Mouse (Mus musculus) lung, embryonic 16.5 days (tissue): Measurements from ENCODE around the gene Sub1. TPM values are rescaled to one million over a fixed set of nuclear protein-coding genes. Genes with fewer than 3 reads are reported as not detected.

Experiments used
- ATAC-seq: fragments of 200-750 bp; cut with Nextera tagmentation; 2 replicates; pipeline ENCODE4 v1.8.0; 2017; ENCODE audit warnings: low read depth, mild to moderate bottlenecking, moderate library complexity
- H3K27ac ChIP-seq: fragments of 300-500 bp; sonication (generic); 2 replicates; pipeline ENCODE4 v1.5.1; 2014; ENCODE audit warnings: mild to moderate bottlenecking, control low read depth, low read length
- H3K27me3 ChIP-seq: fragments of 300-500 bp; sonication (generic); 2 replicates; pipeline ENCODE4 v1.6.1; 2014; ENCODE audit warnings: low read depth, low read length, mixed read lengths; ENCODE audit not compliant: control insufficient read depth, insufficient read depth
- H3K36me3 ChIP-seq: fragments of 300-500 bp; sonication (generic); 2 replicates; pipeline ENCODE4 v1.6.1; 2014; ENCODE audit warnings: low read length; ENCODE audit not compliant: control insufficient read depth, insufficient read depth
- H3K4me1 ChIP-seq: fragments of 300-500 bp; sonication (generic); replicated peaks from 2 replicates; pipeline ENCODE4 v1.6.1; 2014; ENCODE audit warnings: low read length, mixed read lengths; ENCODE audit not compliant: control insufficient read depth, insufficient read depth
- H3K4me2 ChIP-seq: fragments of 300-500 bp; sonication (generic); 2 replicates; pipeline ENCODE4 v1.6.1; 2014; ENCODE audit warnings: low read depth, low read length, control low read depth
- H3K4me3 ChIP-seq: fragments of 300-500 bp; sonication (generic); 2 replicates; pipeline ENCODE4 v1.5.1; 2014; ENCODE audit warnings: mild to moderate bottlenecking, low read length, control low read depth
- H3K9ac ChIP-seq: fragments of 300-500 bp; sonication (generic); 2 replicates; pipeline ENCODE4 v1.6.1; 2014; ENCODE audit warnings: low read length, control low read depth
- H3K9me3 ChIP-seq: fragments of 300-500 bp; sonication (generic); 2 replicates; pipeline ENCODE4 v1.6.1; 2016; ENCODE audit warnings: low read length; ENCODE audit not compliant: control insufficient read depth
- WGBS: fragments of 180-500 bp; shearing (Covaris S2); extraction: QIAGEN DNeasy Blood & Tissue Kit; methylation state at CpG from one replicate; pipeline ENCODE4 v1.1.7; 2014; 5-methylcytosine and 5-hydroxymethylcytosine counted together
- polyA plus RNA-seq: library from polyadenylated mRNA; unstranded; fragments of >200 nt; fragmentation: Nextera tagmentation; extraction: Ambion mirVana; gene quantifications from 2 replicates; pipeline ENCODE4 v1.2.1, GENCODE M21; 2015

The Sub1 gene
- polyA plus RNA-seq, 1 experiment from 2014 or later = 678 TPM

- Histone ChIP-seq H3K4me3 (no peak overlapping the region), H3K4me1 (no peaks in the 10 kb centered on the region; the same call in 1 of the 2 replicates), H3K9me3 (no peaks in the 10 kb centered on the region), H3K9ac (no peak overlapping the region), H3K27ac (no peak overlapping the region), H3K4me2 (no peak overlapping the region), H3K36me3 (no peaks in the 10 kb centered on the region), H3K27me3 (no peaks in the 10 kb centered on the region)
- 31% methylated on average over 13 of the region's 13 CpGs for WGBS
- no peak for ATAC-seq
Observed at GRCm38 (mm10) chr15:12017700-12018427, 21.1 kb upstream of the Sub1 start.

GRCm38 (mm10) chr15:12014197-12014905 lies 17.6 kb upstream of the Sub1 start:
- H3K9me3 ChIP-seq = no peaks in the 10 kb centered on the region
- H3K4me3 ChIP-seq = no peak overlapping the region
- WGBS = 74% methylated on average over 5 of the region's 5 CpGs
- H3K9ac ChIP-seq = no peak overlapping the region
- no peak overlapping the region for H3K27ac ChIP-seq
- H3K4me2 ChIP-seq = no peak overlapping the region
- H3K27me3 ChIP-seq = no peaks in the 10 kb centered on the region
- H3K36me3 ChIP-seq = no peaks in the 10 kb centered on the region
- no peak for ATAC-seq
- H3K4me1 ChIP-seq = no peaks in the 10 kb centered on the region; the same call in 1 of the 2 replicates

- WGBS = 69% methylated on average over 6 of the region's 6 CpGs
- ATAC-seq = no peak
Observed at GRCm38 (mm10) chr15:12013532-12014196, 16.9 kb upstream of the Sub1 start.

GRCm38 (mm10) chr15:12010602-12011044 lies 13.8 kb upstream of the Sub1 start:
- Histone ChIP-seq H3K9ac (peak overlapping the region; percentile 61), H3K4me2 (peak overlapping the region; percentile 71), H3K9me3 (no peaks in the 10 kb centered on the region), H3K36me3 (no peaks in the 10 kb centered on the region), H3K27ac (no peak overlapping the region), H3K4me1 (no peaks in the 10 kb centered on the region; the same call in 1 of the 2 replicates), H3K4me3 (peak overlapping the region; percentile 51), H3K27me3 (no peaks in the 10 kb centered on the region)
- WGBS = 19% methylated on average over 18 of the region's 18 CpGs
- ATAC-seq = no peak

More at GRCm38 (mm10) chr15:12013532-12014196, 16.9 kb upstream of the Sub1 start:
- Histone ChIP-seq H3K36me3 (no peaks in the 10 kb centered on the region), H3K27me3 (no peaks in the 10 kb centered on the region), H3K4me1 (no peaks in the 10 kb centered on the region; the same call in 1 of the 2 replicates), H3K9me3 (no peaks in the 10 kb centered on the region), H3K9ac (no peak overlapping the region), H3K4me2 (no peak overlapping the region), H3K27ac (no peak overlapping the region), H3K4me3 (no peak overlapping the region)

- 43% methylated on average over 23 of the region's 23 CpGs for WGBS
- H3K4me3 ChIP-seq = peak overlapping the region; percentile 51
- peak overlapping the region; percentile 61 for H3K9ac ChIP-seq
Observed at GRCm38 (mm10) chr15:12009712-12010601, 13.2 kb upstream of the Sub1 start.

GRCm38 (mm10) chr15:12008894-12009293 lies 12.1 kb upstream of the Sub1 start:
- Histone ChIP-seq H3K27ac (no peak overlapping the region), H3K9me3 (no peaks in the 10 kb centered on the region), H3K27me3 (no peaks in the 10 kb centered on the region), H3K4me1 (no peaks in the 10 kb centered on the region; the same call in 1 of the 2 replicates), H3K4me2 (no peak overlapping the region), H3K4me3 (no peak overlapping the region), H3K9ac (no peak overlapping the region), H3K36me3 (no peaks in the 10 kb centered on the region)
- ATAC-seq = no peak
- WGBS = 87% methylated on average over 5 of the region's 5 CpGs

More at GRCm38 (mm10) chr15:12009712-12010601, 13.2 kb upstream of the Sub1 start:
- Histone ChIP-seq H3K9me3 (no peaks in the 10 kb centered on the region), H3K27ac (no peak overlapping the region), H3K36me3 (no peaks in the 10 kb centered on the region), H3K4me1 (no peaks in the 10 kb centered on the region; the same call in 1 of the 2 replicates), H3K27me3 (no peaks in the 10 kb centered on the region), H3K4me2 (peak overlapping the region; percentile 71)
- no peak for ATAC-seq

GRCm38 (mm10) chr15:12007971-12008800 lies 11.4 kb upstream of the Sub1 start:
- H3K4me3 ChIP-seq = no peak overlapping the region
- no peak overlapping the region for H3K27ac ChIP-seq
- no peak for ATAC-seq
- no peaks in the 10 kb centered on the region for H3K36me3 ChIP-seq
- H3K4me1 ChIP-seq = no peaks in the 10 kb centered on the region; the same call in 1 of the 2 replicates
- H3K27me3 ChIP-seq = no peaks in the 10 kb centered on the region
- H3K9me3 ChIP-seq = no peaks in the 10 kb centered on the region
- 55% methylated on average over 13 of the region's 13 CpGs for WGBS
- no peak overlapping the region for H3K9ac ChIP-seq
- H3K4me2 ChIP-seq = no peak overlapping the region

GRCm38 (mm10) chr15:12007421-12007820 lies 10.6 kb upstream of the Sub1 start:
- Histone ChIP-seq H3K4me1 (no peaks in the 10 kb centered on the region; the same call in 1 of the 2 replicates), H3K4me3 (no peak overlapping the region), H3K27me3 (no peaks in the 10 kb centered on the region), H3K9me3 (no peaks in the 10 kb centered on the region), H3K27ac (no peak overlapping the region), H3K36me3 (no peaks in the 10 kb centered on the region), H3K9ac (no peak overlapping the region), H3K4me2 (no peak overlapping the region)
- WGBS = 78% methylated on average over 7 of the region's 7 CpGs
- no peak for ATAC-seq
